ENCODE assay signal across 11 mouse cellular contexts in genomic region chr14:32056675-32057074, GRCm38 (mm10). TPM values are rescaled to one million over a fixed set of nuclear protein-coding genes. Genes with fewer than 3 reads are reported as not detected.
DNase-seq lines count a peak whose midpoint lies in the region; ATAC-seq and TF ChIP-seq lines count a peak whose summit lies in the region.
"Had no signal": no experiment of that assay in that cellular context is flagged by ENCODE, and none has a peak within 500 bp of the region (broad histone marks: within the 10 kb centered on the region; RNA-seq: fewer than 3 reads in every experiment).

No protein-coding gene starts in this region.

- H3K4me3 ChIP-seq in kidney, adult 2 months (ENCODE audit: insufficient read depth, low read depth, low read length): no peak overlapping the region
- no peak overlapping the region for H3K4me3 ChIP-seq in kidney, embryonic 16.5 days (ENCODE audit: low read length)
- no peak overlapping the region for H3K4me3 ChIP-seq in ES-Bruce4 (ENCODE audit: low read depth, low read length)
- H3K4me3 ChIP-seq in lung, postnatal 0 days (ENCODE audit: low read depth, low read length): no peak overlapping the region
- no peak overlapping the region for H3K4me3 ChIP-seq in midbrain, embryonic 11.5 days (ENCODE audit: low read depth, low read length)
- H3K4me3 ChIP-seq: limb, embryonic 13.5 days; neural tube, embryonic 12.5 days had no signal

- WGBS in kidney, adult 2 months: 95% methylated on average over 2 of the region's 2 CpGs
- WGBS in kidney, embryonic 16.5 days: 95% methylated on average over 2 of the region's 2 CpGs
- WGBS in lung, postnatal 0 days: 95% methylated on average over 2 of the region's 2 CpGs
- 96% methylated on average over 2 of the region's 2 CpGs for WGBS in midbrain, embryonic 11.5 days

- TF ChIP-seq CTCF in kidney, adult 2 months (conservative IDR thresholded peaks at IDR 0.05; ENCODE audit: insufficient read depth, insufficient read length, low read depth, low read length): peak; percentile 35; the same call in 1 of the 2 replicates
- TF ChIP-seq CTCF in ES-Bruce4 (IDR thresholded peaks at IDR 0.05; ENCODE audit: low read depth, low read length): peak; percentile 50
- peak; percentile 51 for TF ChIP-seq CTCF in lung, postnatal 0 days (IDR thresholded peaks at IDR 0.05)

- H3K36me3 ChIP-seq in kidney, adult 2 months (ENCODE audit: control insufficient read depth, insufficient read depth, low read length): no peaks in the 10 kb centered on the region
- H3K36me3 ChIP-seq in kidney, embryonic 16.5 days (ENCODE audit: insufficient read depth, low read length): no peaks in the 10 kb centered on the region
- no peaks in the 10 kb centered on the region for H3K36me3 ChIP-seq in ES-Bruce4 (ENCODE audit: control insufficient read depth, insufficient read depth, low read length, poor library complexity, severe bottlenecking)
- no peaks in the 10 kb centered on the region for H3K36me3 ChIP-seq in lung, postnatal 0 days (ENCODE audit: insufficient read depth, low read length)
- no peaks in the 10 kb centered on the region for H3K36me3 ChIP-seq in midbrain, embryonic 11.5 days (ENCODE audit: control insufficient read depth, insufficient read depth, low read length)
- H3K36me3 ChIP-seq: limb, embryonic 13.5 days; neural tube, embryonic 12.5 days had no signal

- H3K27me3 ChIP-seq in kidney, adult 2 months (replicated peaks; ENCODE audit: control insufficient read depth, insufficient read depth, low read length): no peaks in the 10 kb centered on the region
- no peaks in the 10 kb centered on the region for H3K27me3 ChIP-seq in kidney, embryonic 16.5 days (ENCODE audit: insufficient read depth, low read length)
- no peaks in the 10 kb centered on the region for H3K27me3 ChIP-seq in ES-Bruce4 (ENCODE audit: control insufficient read depth, insufficient read depth, low read length, poor library complexity, severe bottlenecking)
- no peaks in the 10 kb centered on the region for H3K27me3 ChIP-seq in lung, postnatal 0 days (replicated peaks; ENCODE audit: insufficient read depth, low read length)
- no peaks in the 10 kb centered on the region for H3K27me3 ChIP-seq in midbrain, embryonic 11.5 days (ENCODE audit: control insufficient read depth, insufficient read depth, low read length)
- H3K27me3 ChIP-seq: limb, embryonic 13.5 days; neural tube, embryonic 12.5 days had no signal

- no peak for TF ChIP-seq POLR2A in kidney, adult 2 months (IDR thresholded peaks at IDR 0.05; ENCODE audit: low read depth, low read length)
- TF ChIP-seq POLR2A in ES-Bruce4 (IDR thresholded peaks at IDR 0.05; ENCODE audit: insufficient read depth, low read length): no peak

- no peak overlapping the region for H3K4me2 ChIP-seq in kidney, embryonic 16.5 days (replicated peaks; ENCODE audit: low read depth, low read length)
- H3K4me2 ChIP-seq in lung, postnatal 0 days (replicated peaks; ENCODE audit: low read depth, low read length): no peak overlapping the region
- H3K4me2 ChIP-seq in midbrain, embryonic 11.5 days: no peak overlapping the region
- H3K4me2 ChIP-seq: limb, embryonic 13.5 days; neural tube, embryonic 12.5 days had no signal

- H3K4me1 ChIP-seq in kidney, adult 2 months (ENCODE audit: control insufficient read depth, insufficient read depth, low read length): no peaks in the 10 kb centered on the region
- H3K4me1 ChIP-seq in kidney, embryonic 16.5 days (ENCODE audit: insufficient read depth, low read length): no peaks in the 10 kb centered on the region
- peaks cover 20% of the 10 kb centered on the region for H3K4me1 ChIP-seq in ES-Bruce4 (ENCODE audit: control insufficient read depth, insufficient read depth, low read length)
- H3K4me1 ChIP-seq in lung, postnatal 0 days (ENCODE audit: insufficient read depth, low read depth, low read length): no peaks in the 10 kb centered on the region
- H3K4me1 ChIP-seq in midbrain, embryonic 11.5 days (ENCODE audit: control insufficient read depth, insufficient read depth, low read length): no peaks in the 10 kb centered on the region
- H3K4me1 ChIP-seq: limb, embryonic 13.5 days; neural tube, embryonic 12.5 days had no signal

- H3K9me3 ChIP-seq in kidney, embryonic 16.5 days (ENCODE audit: low read length): no peaks in the 10 kb centered on the region
- H3K9me3 ChIP-seq in ES-Bruce4 (replicated peaks; ENCODE audit: control insufficient read depth, insufficient read depth, low read length, poor library complexity, severe bottlenecking): no peaks in the 10 kb centered on the region
- H3K9me3 ChIP-seq in lung, postnatal 0 days (ENCODE audit: low read length): no peaks in the 10 kb centered on the region
- H3K9me3 ChIP-seq in midbrain, embryonic 11.5 days (ENCODE audit: control insufficient read depth, low read length): no peaks in the 10 kb centered on the region
- H3K9me3 ChIP-seq: limb, embryonic 13.5 days; neural tube, embryonic 12.5 days had no signal

- TF ChIP-seq EP300 in ES-Bruce4 (IDR thresholded peaks at IDR 0.05; ENCODE audit: insufficient read depth, low read depth, low read length): no peak
- TF ChIP-seq EP300 in lung, postnatal 0 days (IDR thresholded peaks at IDR 0.05): no peak

- no peak for ATAC-seq in CD4-positive, CD25-positive, alpha-beta regulatory T cell, adult 4 months
- no peak for ATAC-seq in kidney, embryonic 16.5 days (ENCODE audit: low FRiP score, low TSS enrichment)
- ATAC-seq in lung, postnatal 0 days: no peak
- no peak for ATAC-seq in erythroid progenitor cell, adult 5-6 weeks (replicated peaks; ENCODE audit: low FRiP score, poor library complexity, severe bottlenecking)
- ATAC-seq in midbrain, embryonic 11.5 days (ENCODE audit: low FRiP score): no peak

- DNase-seq in CD4-positive, CD25-positive, alpha-beta regulatory T cell, adult 2 months (ENCODE audit: low read depth, low spot score): peak; percentile 19
- peak; percentile 18 for DNase-seq in kidney, adult 2 months
- no peak for DNase-seq in lung, postnatal 0 days (ENCODE audit: low spot score)
- no peak for DNase-seq in midbrain, embryonic 11.5 days (ENCODE audit: low spot score, missing footprints)

- H3K9ac ChIP-seq in kidney, embryonic 16.5 days (replicated peaks; ENCODE audit: low read length): no peak overlapping the region
- no peak overlapping the region for H3K9ac ChIP-seq in ES-Bruce4 (ENCODE audit: low read depth, poor library complexity, severe bottlenecking)
- H3K9ac ChIP-seq in lung, postnatal 0 days (replicated peaks; ENCODE audit: low read depth): no peak overlapping the region
- no peak overlapping the region for H3K9ac ChIP-seq in midbrain, embryonic 11.5 days (ENCODE audit: low read length)
- H3K9ac ChIP-seq: limb, embryonic 13.5 days; neural tube, embryonic 12.5 days had no signal

- H3K27ac ChIP-seq in kidney, adult 2 months (ENCODE audit: insufficient read depth, low read depth, low read length): no peak overlapping the region
- no peak overlapping the region for H3K27ac ChIP-seq in kidney, embryonic 16.5 days (ENCODE audit: low read length)
- H3K27ac ChIP-seq in ES-Bruce4 (ENCODE audit: insufficient read depth, low read length): no peak overlapping the region
- H3K27ac ChIP-seq in lung, postnatal 0 days (ENCODE audit: low read length): no peak overlapping the region
- H3K27ac ChIP-seq in midbrain, embryonic 11.5 days (ENCODE audit: low read depth, low read length): no peak overlapping the region
- H3K27ac ChIP-seq: limb, embryonic 13.5 days; neural tube, embryonic 12.5 days had no signal

RNA-seq across cellular contexts. Expression of gene Galnt15, which starts 27.9 kb away (rescaled TPM):
- polyA plus RNA-seq in CD4-positive, CD25-positive, alpha-beta regulatory T cell, adult 4 months (2017; shearing (Covaris generic)): not detected
- 2.6 and 2.9 TPM in 2 replicates for polyA plus RNA-seq in kidney, adult 2 months (2012; rRNA removed)
- polyA plus RNA-seq in kidney, embryonic 16.5 days (2015; fragmentation: Nextera tagmentation; extraction: Ambion mirVana): 0.61 and 0.66 TPM in 2 replicates
- not detected in 2 replicates for polyA plus RNA-seq in ES-Bruce4 (2011; ENCODE audit: insufficient read depth, insufficient read length, low read depth, missing spikeins)
- 0.44 and 0.73 TPM in 2 replicates for polyA plus RNA-seq in lung, postnatal 0 days (2015; fragmentation: Nextera tagmentation; extraction: Ambion mirVana)
- not detected in 2 replicates for total RNA-seq in erythroid progenitor cell, adult 5-6 weeks (2015; ENCODE audit: low replicate concordance)
- total RNA-seq in erythroid progenitor cell, adult 5-6 weeks (2017; ENCODE audit: low replicate concordance): 0.13 TPM in 1 of 2 replicates, not detected in the other
- 0.08 and 0.11 TPM in 2 replicates for polyA plus RNA-seq in midbrain, embryonic 11.5 days (2014; fragmentation: Nextera tagmentation; extraction: Ambion mirVana)
- total RNA-seq: common myeloid progenitor, adult 5-6 weeks had no signal

RNA-seq across cellular contexts. Expression of gene Oxnad1, which starts 28.5 kb away (rescaled TPM):
- 10 to 100 TPM; 14.8 to 25.3 TPM for polyA plus RNA-seq in CD4-positive, CD25-positive, alpha-beta regulatory T cell, adult 4 months (2017; shearing (Covaris generic))
- 49.0 and 60.2 TPM in 2 replicates for polyA plus RNA-seq in kidney, adult 2 months (2012; rRNA removed)
- polyA plus RNA-seq in kidney, embryonic 16.5 days (2015; fragmentation: Nextera tagmentation; extraction: Ambion mirVana): 35.2 and 36.9 TPM in 2 replicates
- polyA plus RNA-seq in ES-Bruce4 (2011; ENCODE audit: insufficient read depth, insufficient read length, low read depth, missing spikeins): 36.4 and 40.8 TPM in 2 replicates
- polyA plus RNA-seq in lung, postnatal 0 days (2015; fragmentation: Nextera tagmentation; extraction: Ambion mirVana): 9.1 and 12.1 TPM in 2 replicates
- 3.6 and 10.5 TPM in 2 replicates for total RNA-seq in erythroid progenitor cell, adult 5-6 weeks (2015; ENCODE audit: low replicate concordance)
- 9.8 and 26.6 TPM in 2 replicates for total RNA-seq in erythroid progenitor cell, adult 5-6 weeks (2017; ENCODE audit: low replicate concordance)
- 21.6 and 25.8 TPM in 2 replicates for polyA plus RNA-seq in midbrain, embryonic 11.5 days (2014; fragmentation: Nextera tagmentation; extraction: Ambion mirVana)

RNA-seq across cellular contexts. Expression of gene Dph3, which starts 28.9 kb away (rescaled TPM):
- polyA plus RNA-seq in CD4-positive, CD25-positive, alpha-beta regulatory T cell, adult 4 months (2017; shearing (Covaris generic)): 10 to 100 TPM; 55.6 to 63.5 TPM
- 31.2 and 43.1 TPM in 2 replicates for polyA plus RNA-seq in kidney, adult 2 months (2012; rRNA removed)
- polyA plus RNA-seq in kidney, embryonic 16.5 days (2015; fragmentation: Nextera tagmentation; extraction: Ambion mirVana): 88.1 and 90.9 TPM in 2 replicates
- polyA plus RNA-seq in ES-Bruce4 (2011; ENCODE audit: insufficient read depth, insufficient read length, low read depth, missing spikeins): 55.0 and 58.7 TPM in 2 replicates
- polyA plus RNA-seq in lung, postnatal 0 days (2015; fragmentation: Nextera tagmentation; extraction: Ambion mirVana): 70.5 and 81.6 TPM in 2 replicates
- total RNA-seq in erythroid progenitor cell, adult 5-6 weeks (2015; ENCODE audit: low replicate concordance): 33.1 and 67.8 TPM in 2 replicates
- 9.1 and 12.5 TPM in 2 replicates for total RNA-seq in erythroid progenitor cell, adult 5-6 weeks (2017; ENCODE audit: low replicate concordance)
- polyA plus RNA-seq in midbrain, embryonic 11.5 days (2014; fragmentation: Nextera tagmentation; extraction: Ambion mirVana): 93.2 and 94.8 TPM in 2 replicates

Comparison
In these comparisons a context has a peak if more than half of its experiments do, and no peak if none do; other contexts are left out.
1. DNase-seq: peak in CD4-positive, CD25-positive, alpha-beta regulatory T cell, adult 2 months (single experiment) and kidney, adult 2 months (single experiment); none in lung, postnatal 0 days (single experiment) and midbrain, embryonic 11.5 days (single experiment).
2. Peak in every context shown above with its lines, with median percentiles within 50 percentile points of each other: CTCF ChIP-seq.